Mouse (Mus musculus): ENCODE results near the gene Wdr81. TPM values are rescaled to one million over a fixed set of nuclear protein-coding genes. Genes with fewer than 3 reads are reported as not detected.
A peak's percentile ranks its signal among the peaks of the same experiment; 100 is the strongest.

Gene Wdr81
- polyA plus RNA-seq, 1 experiment from 2014 or later = 3.1 TPM

DNA sequence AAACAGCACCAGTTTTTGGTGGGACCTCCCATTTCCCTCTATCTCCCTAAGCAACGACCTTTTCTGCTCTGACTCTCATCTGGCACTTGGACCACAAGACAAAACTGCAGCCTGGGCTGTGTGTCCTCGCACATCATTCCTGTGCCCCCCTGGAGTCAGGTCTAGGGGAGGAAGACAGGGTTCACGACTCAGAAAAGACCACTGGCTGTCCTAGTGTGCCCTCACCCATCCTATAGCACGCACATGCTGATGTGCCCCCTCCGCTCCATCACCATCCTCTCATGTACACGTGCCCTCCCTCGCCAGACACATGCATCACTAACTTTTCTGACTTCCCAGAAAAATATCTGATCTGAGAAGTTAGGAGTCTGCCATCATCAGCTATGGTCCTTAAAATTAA lies 34.5 kb downstream of the Wdr81 start:
- Histone ChIP-seq H3K27me3 (ENCODE audit: control insufficient read depth, insufficient read depth, low read length) (no peaks in the 10 kb centered on the region), H3K27ac (ENCODE audit: low read depth, low read length) (no peak overlapping the region), H3K36me3 (ENCODE audit: control insufficient read depth, insufficient read depth, low read length) (no peaks in the 10 kb centered on the region), H3K9me3 (ENCODE audit: control insufficient read depth, low read length) (no peaks in the 10 kb centered on the region), H3K4me3 (ENCODE audit: low read depth, low read length) (no peak overlapping the region), H3K9ac (ENCODE audit: low read depth, low read length) (no peak overlapping the region), H3K4me2 (replicated peaks; ENCODE audit: low read depth, low read length) (no peak overlapping the region), H3K4me1 (replicated peaks; ENCODE audit: control insufficient read depth, insufficient read depth, low read length) (peaks cover 3% of the 10 kb centered on the region; the same call in 1 of the 2 replicates)
- DNase-seq (ENCODE audit: low spot score) (no peak), ATAC-seq (ENCODE audit: low FRiP score) (no peak)
- 81% methylated on average over 7 of the region's 7 CpGs for WGBS

DNA sequence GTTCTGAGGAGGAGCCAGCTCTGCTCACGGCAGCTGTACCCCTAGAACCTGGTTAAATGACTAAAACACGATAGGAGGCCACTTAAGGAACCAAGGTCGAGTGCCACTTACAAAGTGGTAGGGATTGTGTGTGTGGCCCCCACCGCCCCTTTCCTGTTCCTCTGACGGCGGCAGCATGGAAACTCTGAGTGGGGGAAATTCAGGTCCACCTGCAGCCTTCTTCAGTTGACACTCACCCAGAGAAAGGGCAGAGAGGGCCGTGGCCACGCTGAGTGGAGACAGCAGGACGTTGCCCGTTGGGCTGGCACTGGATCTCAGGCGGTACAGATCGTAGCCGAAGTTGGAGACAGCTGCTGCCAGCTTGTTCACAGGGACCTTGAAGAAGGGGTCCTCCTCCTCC lies 38.5 kb downstream of the Wdr81 start:
- Histone ChIP-seq H3K27me3 (ENCODE audit: control insufficient read depth, insufficient read depth, low read length) (no peaks in the 10 kb centered on the region), H3K4me1 (replicated peaks; ENCODE audit: control insufficient read depth, insufficient read depth, low read length) (no peaks in the 10 kb centered on the region), H3K36me3 (ENCODE audit: control insufficient read depth, insufficient read depth, low read length) (no peaks in the 10 kb centered on the region), H3K9ac (ENCODE audit: low read depth, low read length) (no peak overlapping the region), H3K27ac (ENCODE audit: low read depth, low read length) (no peak overlapping the region), H3K9me3 (ENCODE audit: control insufficient read depth, low read length) (no peaks in the 10 kb centered on the region), H3K4me2 (replicated peaks; ENCODE audit: low read depth, low read length) (no peak overlapping the region), H3K4me3 (ENCODE audit: low read depth, low read length) (no peak overlapping the region)
- WGBS = 91% methylated on average over 13 of the region's 13 CpGs
- DNase-seq (ENCODE audit: low spot score) (no peak), ATAC-seq (ENCODE audit: low FRiP score) (no peak)

DNA sequence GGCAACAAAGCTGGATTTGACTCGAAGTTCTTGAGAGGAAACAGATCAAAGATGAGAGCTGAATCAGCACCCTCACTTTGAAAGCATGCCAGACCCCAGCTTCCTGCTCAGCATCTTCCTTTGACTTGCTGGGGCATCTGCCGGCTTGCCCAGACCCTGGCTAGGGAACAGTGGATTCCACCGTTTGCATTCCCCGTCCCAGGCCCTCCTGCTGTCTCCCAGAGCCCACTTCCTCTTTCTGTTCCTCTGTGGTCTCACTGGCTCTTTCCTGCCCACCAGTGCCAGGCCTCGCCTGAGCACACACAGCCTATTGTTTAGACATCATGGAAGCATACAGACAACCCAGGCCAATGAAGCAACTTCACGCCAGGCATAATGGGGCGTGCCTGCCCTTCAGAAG lies 39.4 kb downstream of the Wdr81 start:
- Histone ChIP-seq H3K27ac (ENCODE audit: low read depth, low read length) (no peak overlapping the region), H3K4me3 (ENCODE audit: low read depth, low read length) (no peak overlapping the region), H3K4me1 (replicated peaks; ENCODE audit: control insufficient read depth, insufficient read depth, low read length) (no peaks in the 10 kb centered on the region), H3K36me3 (ENCODE audit: control insufficient read depth, insufficient read depth, low read length) (no peaks in the 10 kb centered on the region), H3K9me3 (ENCODE audit: control insufficient read depth, low read length) (no peaks in the 10 kb centered on the region), H3K27me3 (ENCODE audit: control insufficient read depth, insufficient read depth, low read length) (no peaks in the 10 kb centered on the region), H3K4me2 (replicated peaks; ENCODE audit: low read depth, low read length) (no peak overlapping the region), H3K9ac (ENCODE audit: low read depth, low read length) (no peak overlapping the region)
- DNase-seq (ENCODE audit: low spot score) (no peak), ATAC-seq (ENCODE audit: low FRiP score) (no peak)
- WGBS = 57% methylated on average over 7 of the region's 7 CpGs

DNA sequence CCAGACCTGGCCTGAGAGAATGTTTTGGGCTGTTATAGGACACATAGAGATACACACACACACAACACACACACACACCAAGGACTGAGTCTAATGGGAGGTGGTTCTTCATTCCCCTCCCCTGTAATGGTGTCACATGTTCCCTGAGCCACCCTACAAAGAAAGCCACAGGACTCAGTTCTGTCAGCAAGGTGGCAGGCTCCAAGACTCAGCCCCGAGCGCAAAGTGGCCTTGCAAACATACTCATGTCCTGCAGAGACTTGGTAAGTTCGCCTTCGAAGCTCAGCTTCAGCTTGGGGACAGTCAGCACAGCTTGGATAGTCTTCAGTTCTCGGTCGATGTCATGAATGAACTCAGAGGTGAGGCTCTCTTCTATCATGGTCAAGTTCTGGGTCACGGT lies 43.9 kb downstream of the Wdr81 start:
- H3K27me3 ChIP-seq (ENCODE audit: control insufficient read depth, insufficient read depth, low read length) = no peaks in the 10 kb centered on the region
- no peak overlapping the region for H3K27ac ChIP-seq (ENCODE audit: low read depth, low read length)
- no peak for DNase-seq (ENCODE audit: low spot score)
- 95% methylated on average over 7 of the region's 7 CpGs for WGBS
- no peak overlapping the region for H3K4me2 ChIP-seq (replicated peaks; ENCODE audit: low read depth, low read length)
- H3K4me3 ChIP-seq (ENCODE audit: low read depth, low read length) = no peak overlapping the region
- ATAC-seq (ENCODE audit: low FRiP score) = no peak
- H3K36me3 ChIP-seq (ENCODE audit: control insufficient read depth, insufficient read depth, low read length) = no peaks in the 10 kb centered on the region
- no peaks in the 10 kb centered on the region for H3K4me1 ChIP-seq (replicated peaks; ENCODE audit: control insufficient read depth, insufficient read depth, low read length)
- no peaks in the 10 kb centered on the region for H3K9me3 ChIP-seq (ENCODE audit: control insufficient read depth, low read length)
- no peak overlapping the region for H3K9ac ChIP-seq (ENCODE audit: low read depth, low read length)

DNA sequence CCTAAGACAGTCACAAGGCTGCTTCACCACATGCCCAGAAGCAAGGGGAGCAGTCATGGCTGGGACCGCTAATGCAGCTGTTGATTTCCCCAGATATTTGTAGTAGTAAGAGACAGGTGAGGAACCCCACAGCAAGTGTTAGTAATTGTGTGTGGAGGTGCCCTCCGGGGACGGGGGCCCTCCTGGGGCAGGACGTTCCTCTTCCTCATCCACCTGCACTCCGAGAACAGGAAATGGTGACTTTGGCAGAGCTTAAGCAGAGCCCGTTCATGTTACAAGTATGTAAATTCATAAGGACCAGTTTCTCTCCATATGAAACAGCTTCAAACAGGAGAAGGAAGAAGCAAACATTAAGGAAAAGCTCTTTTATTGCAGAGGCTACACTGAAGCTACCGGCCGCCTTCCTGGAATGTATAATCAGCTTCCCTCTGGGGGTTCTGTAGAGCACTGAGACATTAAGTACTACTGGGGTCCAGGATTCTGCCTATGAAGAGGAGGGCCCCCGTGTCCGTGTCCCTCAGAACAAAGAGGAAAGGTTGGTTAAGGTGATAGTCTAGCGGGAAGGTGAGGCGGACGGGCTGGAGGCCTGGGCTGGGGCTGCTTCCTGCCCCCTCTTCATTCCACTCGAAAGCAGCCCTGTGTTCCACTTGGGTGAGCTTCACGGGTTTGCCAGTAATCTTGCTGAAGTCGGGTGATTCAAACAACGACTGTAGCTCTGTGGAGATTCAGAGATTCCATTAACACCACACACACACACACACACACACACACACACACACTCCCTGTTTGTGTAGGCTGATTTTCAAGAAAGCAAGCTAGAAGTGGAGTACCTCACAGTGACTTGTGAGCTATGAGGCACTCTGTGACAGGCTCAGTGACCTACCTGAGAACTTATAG lies 44.6 kb downstream of the Wdr81 start:
- DNase-seq (ENCODE audit: low spot score) = no peak
- H3K9ac ChIP-seq (ENCODE audit: low read depth, low read length) = no peak overlapping the region
- 85% methylated on average over 17 of the region's 17 CpGs for whole genome bisulfite sequencing
- H3K27me3 ChIP-seq (ENCODE audit: control insufficient read depth, insufficient read depth, low read length) = no peaks in the 10 kb centered on the region
- H3K4me3 ChIP-seq (ENCODE audit: low read depth, low read length) = no peak overlapping the region
- H3K27ac ChIP-seq (ENCODE audit: low read depth, low read length) = no peak overlapping the region
- H3K9me3 ChIP-seq (ENCODE audit: control insufficient read depth, low read length) = no peaks in the 10 kb centered on the region
- no peaks in the 10 kb centered on the region for H3K4me1 ChIP-seq (replicated peaks; ENCODE audit: control insufficient read depth, insufficient read depth, low read length)
- H3K36me3 ChIP-seq (ENCODE audit: control insufficient read depth, insufficient read depth, low read length) = no peaks in the 10 kb centered on the region
- H3K4me2 ChIP-seq (replicated peaks; ENCODE audit: low read depth, low read length) = no peak overlapping the region
- ATAC-seq (ENCODE audit: low FRiP score) = no peak

DNA sequence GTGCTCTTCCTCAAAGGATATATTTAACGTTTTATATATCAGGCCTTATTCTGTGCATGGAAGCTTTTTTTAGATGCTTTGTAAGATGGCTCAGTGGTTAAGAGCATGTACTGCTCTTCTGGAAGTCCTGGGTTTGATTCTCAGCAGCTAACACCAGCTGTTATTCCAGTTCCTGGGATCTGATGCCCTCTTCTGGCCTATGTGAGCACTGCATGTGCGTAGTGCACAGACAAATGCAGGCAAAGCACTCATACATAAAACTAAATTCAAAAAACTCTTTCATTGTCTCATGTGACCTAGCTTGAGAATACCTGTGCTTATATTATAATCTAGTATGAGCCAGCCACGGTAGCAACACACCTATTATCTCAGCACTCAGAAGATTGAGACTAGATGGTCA lies 47.7 kb downstream of the Wdr81 start:
- Histone ChIP-seq H3K4me3 (ENCODE audit: low read depth, low read length) (no peak overlapping the region), H3K4me2 (replicated peaks; ENCODE audit: low read depth, low read length) (no peak overlapping the region), H3K27ac (ENCODE audit: low read depth, low read length) (no peak overlapping the region), H3K36me3 (ENCODE audit: control insufficient read depth, insufficient read depth, low read length) (no peaks in the 10 kb centered on the region), H3K27me3 (ENCODE audit: control insufficient read depth, insufficient read depth, low read length) (no peaks in the 10 kb centered on the region), H3K4me1 (replicated peaks; ENCODE audit: control insufficient read depth, insufficient read depth, low read length) (no peaks in the 10 kb centered on the region), H3K9ac (ENCODE audit: low read depth, low read length) (no peak overlapping the region), H3K9me3 (ENCODE audit: control insufficient read depth, low read length) (no peaks in the 10 kb centered on the region)
- DNase-seq (ENCODE audit: low spot score) (peak; percentile 61), ATAC-seq (ENCODE audit: low FRiP score) (no peak)
- 34% methylated on average over 3 of the region's 3 CpGs for WGBS

DNA sequence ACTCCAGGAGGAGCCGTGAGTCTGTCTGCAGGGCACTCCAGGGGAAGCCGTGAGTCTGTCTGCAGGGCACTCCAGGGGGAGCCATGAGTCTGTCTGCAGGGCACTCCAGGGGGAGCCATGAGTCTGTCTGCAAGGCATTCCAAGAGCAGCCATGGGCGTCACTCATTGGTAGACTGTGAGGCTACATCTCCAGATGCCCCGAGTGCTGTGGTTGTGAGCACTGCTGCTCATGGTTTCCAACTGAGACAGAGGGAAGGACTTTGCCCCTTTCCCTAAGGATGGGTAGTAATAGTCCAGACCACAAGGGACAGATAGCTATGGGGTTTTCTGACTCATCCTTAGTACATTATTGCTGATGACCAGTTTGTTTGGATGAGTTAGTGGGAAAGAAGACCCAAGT lies 48.4 kb downstream of the Wdr81 start:
- H3K27ac ChIP-seq (ENCODE audit: low read depth, low read length) = no peak overlapping the region
- no peaks in the 10 kb centered on the region for H3K4me1 ChIP-seq (replicated peaks; ENCODE audit: control insufficient read depth, insufficient read depth, low read length)
- no peak for ATAC-seq (ENCODE audit: low FRiP score)
- no peak overlapping the region for H3K4me3 ChIP-seq (ENCODE audit: low read depth, low read length)
- WGBS = 53% methylated on average over 4 of the region's 4 CpGs
- H3K9ac ChIP-seq (ENCODE audit: low read depth, low read length) = no peak overlapping the region
- no peaks in the 10 kb centered on the region for H3K27me3 ChIP-seq (ENCODE audit: control insufficient read depth, insufficient read depth, low read length)
- no peak for DNase-seq (ENCODE audit: low spot score)
- no peak overlapping the region for H3K4me2 ChIP-seq (replicated peaks; ENCODE audit: low read depth, low read length)
- no peaks in the 10 kb centered on the region for H3K36me3 ChIP-seq (ENCODE audit: control insufficient read depth, insufficient read depth, low read length)
- no peaks in the 10 kb centered on the region for H3K9me3 ChIP-seq (ENCODE audit: control insufficient read depth, low read length)

DNA sequence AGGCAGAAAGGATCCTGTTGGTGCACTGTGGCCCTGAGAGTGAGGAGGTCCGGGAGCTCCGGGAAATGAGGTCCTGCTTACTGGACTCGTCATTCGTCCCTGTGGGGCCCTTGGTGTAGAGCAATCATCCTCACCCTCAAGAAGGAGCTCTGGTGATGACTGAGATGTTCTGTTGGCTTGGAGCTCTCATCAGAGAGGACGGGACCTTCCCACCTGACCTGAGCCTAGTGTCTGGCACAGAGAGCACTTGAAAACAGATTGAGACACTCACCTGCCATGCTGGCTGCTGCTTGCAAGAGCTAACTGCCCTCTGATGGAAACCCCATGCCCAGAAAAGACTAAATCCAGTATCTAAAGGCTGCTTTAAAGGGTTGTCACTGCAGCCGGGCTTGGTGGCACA lies 49.7 kb downstream of the Wdr81 start:
- no peak overlapping the region for H3K4me2 ChIP-seq (replicated peaks; ENCODE audit: low read depth, low read length)
- no peaks in the 10 kb centered on the region for H3K9me3 ChIP-seq (ENCODE audit: control insufficient read depth, low read length)
- H3K36me3 ChIP-seq (ENCODE audit: control insufficient read depth, insufficient read depth, low read length) = no peaks in the 10 kb centered on the region
- no peak overlapping the region for H3K27ac ChIP-seq (ENCODE audit: low read depth, low read length)
- DNase-seq (ENCODE audit: low spot score) (no peak), ATAC-seq (ENCODE audit: low FRiP score) (no peak)
- H3K27me3 ChIP-seq (ENCODE audit: control insufficient read depth, insufficient read depth, low read length) = no peaks in the 10 kb centered on the region
- H3K4me1 ChIP-seq (replicated peaks; ENCODE audit: control insufficient read depth, insufficient read depth, low read length) = no peaks in the 10 kb centered on the region
- no peak overlapping the region for H3K9ac ChIP-seq (ENCODE audit: low read depth, low read length)
- H3K4me3 ChIP-seq (ENCODE audit: low read depth, low read length) = no peak overlapping the region
- 91% methylated on average over 6 of the region's 6 CpGs for WGBS

DNA sequence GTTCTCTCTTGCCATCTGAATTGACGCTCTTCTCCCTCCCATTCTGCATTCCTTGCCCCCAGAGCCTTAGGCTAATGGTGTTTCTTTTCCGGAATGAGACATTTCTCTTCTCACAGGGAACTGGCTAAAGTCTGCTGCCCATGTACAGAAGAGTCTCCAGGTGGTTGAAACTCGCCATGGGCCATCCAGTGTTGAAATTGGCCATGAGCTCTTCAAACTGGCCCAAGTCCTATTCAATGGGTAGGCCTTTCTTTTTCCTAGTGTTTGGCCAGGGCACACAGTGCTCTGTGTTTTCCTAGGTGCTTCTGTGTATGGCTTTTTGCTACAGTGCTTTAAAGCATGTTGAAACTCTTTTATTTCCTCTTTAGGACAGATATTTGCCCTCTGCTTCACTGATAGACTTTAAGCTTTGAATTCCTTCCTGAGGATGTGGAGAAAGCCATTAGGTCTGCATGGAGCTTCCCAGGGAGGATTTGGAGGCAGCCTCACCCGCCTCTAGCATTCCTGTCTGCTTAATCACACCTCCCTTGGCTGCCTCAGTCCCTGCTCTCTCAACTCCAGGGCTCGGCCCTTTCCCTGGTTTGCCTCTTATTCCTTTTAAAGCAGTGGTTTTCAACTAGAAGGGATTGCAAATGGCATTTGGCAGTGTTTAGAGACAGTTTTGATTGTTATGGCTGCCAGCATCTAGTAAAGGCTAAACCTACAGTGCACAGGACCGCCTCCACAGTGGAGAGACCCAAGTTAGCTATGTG lies 51.0 kb downstream of the Wdr81 start:
- H3K9me3 ChIP-seq (ENCODE audit: control insufficient read depth, low read length) = no peaks in the 10 kb centered on the region
- no peak overlapping the region for H3K4me2 ChIP-seq (replicated peaks; ENCODE audit: low read depth, low read length)
- no peaks in the 10 kb centered on the region for H3K36me3 ChIP-seq (ENCODE audit: control insufficient read depth, insufficient read depth, low read length)
- no peak overlapping the region for H3K27ac ChIP-seq (ENCODE audit: low read depth, low read length)
- ATAC-seq (ENCODE audit: low FRiP score) (no peak), DNase-seq (ENCODE audit: low spot score) (no peak)
- no peaks in the 10 kb centered on the region for H3K4me1 ChIP-seq (replicated peaks; ENCODE audit: control insufficient read depth, insufficient read depth, low read length)
- no peaks in the 10 kb centered on the region for H3K27me3 ChIP-seq (ENCODE audit: control insufficient read depth, insufficient read depth, low read length)
- WGBS = 76% methylated on average over 6 of the region's 6 CpGs
- H3K4me3 ChIP-seq (ENCODE audit: low read depth, low read length) = no peak overlapping the region
- H3K9ac ChIP-seq (ENCODE audit: low read depth, low read length) = no peak overlapping the region
